Mouse (Mus musculus) bone marrow macrophage, adult 2 months (primary cell): ENCODE data around the gene Vmn1r204.
"Not testable (repeated sequence)": the region's sequence is repeated elsewhere in the genome, so short reads cannot be mapped to it uniquely, and the experiment has no call there.

ENCODE experiments used
- CTCF ChIP-seq: IDR thresholded peaks from 2 replicates; pipeline ENCODE4 v1.5.1; 2012; ENCODE audit warnings: low read depth, mild to moderate bottlenecking, low read length, moderate library complexity
- POLR2A ChIP-seq: IDR thresholded peaks from 2 replicates; pipeline ENCODE4 v1.6.1; 2012; ENCODE audit warnings: mild to moderate bottlenecking, low read depth, low read length, borderline replicate concordance

GRCm38 (mm10) chr13:22583336-22583735 lies 30.3 kb downstream of the Vmn1r204 start:
- not testable (repeated sequence) for TF ChIP-seq CTCF, POLR2A
